Mouse (Mus musculus): ENCODE measurements at regions not wholly inside any gene's neighbourhood (a gene's known extent, or its start where the extent isn't known, plus 50 kb on each side); places are given as distances from the start of the nearest gene placed in this dataset.

DNA sequence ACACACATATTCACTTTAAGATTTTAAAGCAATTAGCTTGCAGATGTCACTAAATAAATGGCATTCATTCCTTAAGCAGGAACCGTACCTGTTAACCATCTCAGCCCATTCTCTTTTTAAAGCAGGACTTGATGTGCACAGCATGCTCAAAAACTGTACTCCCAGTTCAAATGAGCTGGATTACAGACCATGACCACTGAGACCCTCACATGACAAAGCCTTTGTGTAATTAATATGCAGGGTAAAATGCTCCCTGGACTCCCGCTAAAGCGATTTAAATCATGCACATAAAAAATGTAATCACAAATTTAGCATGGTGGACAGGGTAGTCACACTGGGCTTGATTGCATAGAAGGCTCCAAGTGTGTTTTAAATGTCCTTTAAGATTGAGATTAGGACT is 547.2 kb downstream of the Nr4a2 start:
- intact Hi-C loops (cut with DNase I), result no loop called here

DNA sequence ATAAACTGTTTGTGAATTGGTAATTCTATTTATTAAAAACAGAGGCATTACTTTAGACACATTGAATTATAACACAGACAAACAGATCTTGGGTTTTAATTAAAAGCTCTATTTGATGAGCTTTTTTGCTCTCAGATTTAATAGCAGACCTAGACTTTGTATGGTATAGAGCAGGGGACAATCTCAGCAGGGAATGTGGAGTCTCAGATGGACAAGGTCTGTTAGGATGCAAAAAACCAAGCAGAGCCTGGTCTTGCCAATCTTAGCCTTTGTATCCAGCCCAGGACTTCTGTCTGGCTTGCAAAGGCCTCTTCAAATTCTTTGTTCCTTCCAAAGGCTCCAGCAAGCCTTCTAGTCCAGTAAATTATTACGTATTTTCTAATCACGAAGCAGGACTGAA is 551.0 kb downstream of the Nr4a2 start:
- intact Hi-C loops (cut with DNase I), result no loop called here
- no peak for DNase-seq (ENCODE audit: low spot score in 2 of 2)

More for the DNA sequence above, 547.2 kb downstream of the Nr4a2 start:
- DNase-seq (ENCODE audit: low spot score in 2 of 2), result no peak

DNA sequence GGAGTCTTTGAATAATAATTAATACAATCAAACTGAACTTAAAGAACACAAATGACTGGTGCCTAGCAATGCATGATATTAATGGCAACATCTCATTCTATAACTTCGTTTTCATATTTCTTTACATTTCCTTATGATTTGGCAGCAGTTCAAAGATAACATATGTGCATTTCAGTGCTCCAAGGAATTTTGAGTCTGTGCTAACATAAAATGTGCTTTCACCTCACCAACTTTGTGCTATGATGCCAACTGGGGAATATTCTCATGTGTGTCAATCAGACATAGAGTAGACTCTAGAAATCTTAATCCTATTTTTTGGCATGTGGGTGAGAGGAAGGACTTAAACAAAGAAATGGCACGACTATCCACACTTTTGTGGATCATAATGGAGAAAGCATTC is 562.5 kb downstream of the Nr4a2 start:
- intact Hi-C loops (cut with DNase I), result no loop called here
- DNase-seq (ENCODE audit: low spot score in 2 of 2), result peak; percentile 6 to 66

DNA sequence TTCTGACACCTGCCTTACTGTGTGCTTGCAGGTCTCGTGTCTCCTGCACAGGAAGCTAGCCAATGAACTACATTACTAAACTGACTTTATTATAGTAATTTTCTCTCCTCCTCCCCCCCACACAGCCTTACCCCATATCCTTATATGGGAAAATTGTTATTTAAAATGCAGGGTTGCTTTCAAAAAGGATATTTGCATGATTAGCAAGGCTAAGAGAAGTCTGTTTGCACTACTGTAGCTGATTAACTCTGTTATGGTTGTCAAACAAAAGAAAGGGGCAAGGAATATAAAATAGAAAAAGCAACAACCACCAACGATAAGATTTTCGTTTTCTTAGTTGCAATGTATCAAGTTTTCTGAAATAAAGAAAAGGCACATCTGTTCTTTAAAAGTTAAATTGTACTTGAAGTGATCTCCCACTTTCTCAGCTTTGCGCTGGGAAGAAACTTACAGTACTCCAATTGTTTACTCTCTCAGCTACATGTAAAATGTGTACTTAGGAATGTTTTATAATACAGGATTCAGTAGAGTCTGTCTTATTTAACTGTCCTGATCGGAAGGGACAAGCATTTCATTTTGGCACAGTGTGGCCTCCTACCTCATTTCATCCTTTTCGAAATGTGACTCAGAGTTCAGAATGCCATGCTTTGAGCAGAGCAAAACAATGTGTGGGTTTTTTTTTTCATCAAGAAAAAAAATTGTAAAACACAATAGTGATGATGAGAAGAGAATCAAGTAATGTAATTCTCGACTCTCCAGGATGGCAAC is 571.4 kb downstream of the Nr4a2 start:
- intact Hi-C loops (cut with DNase I), result no loop called here
- DNase-seq (ENCODE audit: low spot score in 2 of 2), result no peak

DNA sequence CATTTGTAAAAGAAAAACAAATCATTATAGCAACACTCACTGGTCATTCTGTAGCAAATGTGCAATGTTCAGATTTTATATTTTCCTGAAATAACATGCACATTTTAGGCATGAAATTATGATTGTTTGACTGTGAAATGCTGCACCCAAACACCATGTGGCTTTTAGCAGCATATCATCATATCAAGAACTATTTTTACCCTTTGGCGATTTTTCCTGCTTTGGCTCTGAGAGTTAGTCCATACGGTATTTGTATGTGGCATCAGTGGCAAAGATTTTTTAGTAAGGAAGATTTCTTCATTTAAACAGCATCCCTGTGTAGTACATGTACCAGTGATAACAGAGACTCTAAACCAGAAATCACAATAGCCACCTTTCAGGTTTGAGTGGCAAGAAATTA is 573.6 kb downstream of the Nr4a2 start:
- no peak for DNase-seq (ENCODE audit: low spot score in 2 of 2)
- intact Hi-C loops (cut with DNase I), result no loop called here

DNA sequence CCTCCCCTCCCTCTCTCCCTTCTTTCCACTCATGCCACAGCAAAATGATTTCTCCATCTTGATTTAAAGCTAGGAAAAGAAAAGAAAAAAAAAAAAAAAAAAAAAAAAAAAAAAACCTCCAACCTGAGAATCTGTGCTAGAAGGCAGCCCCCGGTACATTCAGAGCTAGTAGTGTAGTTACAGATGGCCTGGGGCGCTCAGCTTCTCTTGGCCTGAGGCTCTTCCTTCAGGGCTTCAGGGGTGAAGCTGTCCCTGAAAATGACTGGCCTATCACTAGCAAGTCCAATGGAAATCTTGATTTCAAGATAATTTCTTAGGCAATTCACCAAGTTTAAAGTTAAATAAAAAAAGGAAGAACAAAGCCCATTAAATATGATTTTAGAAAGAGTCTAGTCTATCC is 583.1 kb downstream of the Nr4a2 start:
- no peak for DNase-seq (ENCODE audit: low spot score in 2 of 2)
- intact Hi-C loops (cut with DNase I), result no loop called here

DNA sequence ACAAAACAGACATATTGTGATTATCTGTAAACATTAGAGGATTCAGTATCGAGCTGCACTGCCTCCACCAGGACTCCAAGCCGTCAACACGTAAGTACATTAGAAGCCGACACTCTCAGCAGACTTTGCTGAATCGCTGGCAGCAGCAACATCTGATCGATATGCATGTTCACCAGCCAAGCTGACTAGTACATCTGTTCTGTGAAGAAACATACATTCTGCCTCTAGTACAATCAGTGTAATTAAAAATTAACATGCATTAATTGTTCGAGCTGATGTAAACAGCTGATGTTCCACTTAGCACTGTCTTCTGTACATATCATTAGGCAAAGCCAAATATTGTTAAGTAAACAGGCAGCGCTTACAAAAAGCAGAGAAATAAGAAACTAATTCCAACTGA is 584.0 kb downstream of the Nr4a2 start:
- intact Hi-C loops (cut with DNase I), result no loop called here
- peak in 1 of 2 experiments; percentile 6 for DNase-seq (ENCODE audit: low spot score in 2 of 2)

DNA sequence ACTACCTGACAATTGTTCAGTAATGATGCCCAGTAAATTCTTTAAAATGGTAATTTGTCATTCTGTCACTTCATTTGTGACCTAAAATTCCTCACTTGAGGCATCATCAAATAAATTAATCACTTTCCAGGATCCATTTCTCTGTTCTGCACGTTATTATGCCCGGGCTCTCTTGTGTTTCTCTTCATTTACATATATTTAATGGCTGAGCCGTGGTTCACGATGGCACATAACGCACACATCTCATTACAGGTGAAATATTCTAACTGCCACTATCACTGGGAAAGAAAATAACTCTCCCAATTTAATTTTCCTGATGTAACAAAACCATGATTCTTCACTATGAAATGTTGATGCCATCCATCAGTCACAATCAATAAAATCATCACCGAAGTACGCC is 604.4 kb downstream of the Nr4a2 start:
- intact Hi-C loops (cut with DNase I), result no loop called here
- DNase-seq (ENCODE audit: low spot score in 2 of 2), result no peak

Measured in left cerebral cortex, postnatal 25 days (tissue).